Mouse (Mus musculus): ENCODE measurements around the gene Gm17455. TPM values are rescaled to one million over a fixed set of nuclear protein-coding genes. Genes with fewer than 3 reads are reported as not detected.

The Gm17455 gene
- polyA plus RNA-seq, 1 experiment, result 20.5 TPM

DNA sequence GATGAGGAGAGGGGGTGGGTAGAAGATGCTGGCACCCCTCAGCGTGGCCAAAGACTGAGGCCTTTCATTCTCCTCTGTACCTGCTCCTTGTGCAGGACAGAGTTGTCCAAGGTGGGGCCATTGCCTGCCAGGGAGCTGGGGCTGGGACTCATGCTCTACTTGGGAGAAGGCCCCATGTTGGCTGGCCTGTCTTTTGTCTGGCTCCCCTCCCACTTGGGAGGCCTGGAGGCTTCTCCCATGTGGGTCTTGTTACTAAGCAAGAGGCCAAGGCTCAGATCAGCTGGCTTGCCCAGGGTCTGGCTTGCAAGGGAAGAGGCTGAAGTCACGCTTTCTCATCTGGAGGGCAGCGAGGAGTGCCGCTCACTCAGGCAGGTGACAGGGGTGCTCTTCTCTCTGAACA, 42.1 kb upstream of the Gm17455 start:
- no peak overlapping the region for H3K4me3 ChIP-seq
- H3ac ChIP-seq (ENCODE audit: control insufficient read depth, insufficient read length), result no peak overlapping the region
- TF ChIP-seq MAX (IDR thresholded peaks at IDR 0.05; ENCODE audit: low read depth) (no peak), POLR2AphosphoS2 (IDR thresholded peaks at IDR 0.05; ENCODE audit: insufficient read length, low read depth) (no peak), REST (IDR thresholded peaks at IDR 0.05; ENCODE audit: insufficient read depth, insufficient read length) (no peak), TCF3 (IDR thresholded peaks at IDR 0.05; ENCODE audit: insufficient read length, low read depth) (no peak), USF1 (IDR thresholded peaks at IDR 0.05; ENCODE audit: low read depth) (no peak)
- no peaks in the 10 kb centered on the region for H3K79me2 ChIP-seq (ENCODE audit: control insufficient read depth, insufficient read depth)
- H3K27me3 ChIP-seq (ENCODE audit: control insufficient read depth, insufficient read depth, insufficient read length), result no peaks in the 10 kb centered on the region
- H3K4me2 ChIP-seq (ENCODE audit: low read depth), result no peak overlapping the region
- H3K36me3 ChIP-seq (ENCODE audit: control insufficient read depth, insufficient read depth), result no peaks in the 10 kb centered on the region

- Histone ChIP-seq H3K4me2 (ENCODE audit: low read depth) (no peak overlapping the region), H3ac (ENCODE audit: control insufficient read depth, insufficient read length) (no peak overlapping the region), H3K4me3 (no peak overlapping the region), H3K27me3 (ENCODE audit: control insufficient read depth, insufficient read depth, insufficient read length) (no peaks in the 10 kb centered on the region), H3K79me2 (ENCODE audit: control insufficient read depth, insufficient read depth) (no peaks in the 10 kb centered on the region), H3K36me3 (ENCODE audit: control insufficient read depth, insufficient read depth) (no peaks in the 10 kb centered on the region)
- no peak for TF ChIP-seq MYOG (IDR thresholded peaks at IDR 0.05; ENCODE audit: control insufficient read depth in 1 of 3, insufficient read depth in 1 of 3, insufficient read length in 2 of 3, low read depth in 2 of 3)
- no peak for TF ChIP-seq USF1 (IDR thresholded peaks at IDR 0.05; ENCODE audit: low read depth)
- TF ChIP-seq TCF12 (IDR thresholded peaks at IDR 0.05; ENCODE audit: insufficient read depth, poor library complexity, severe bottlenecking), result no peak
- TF ChIP-seq MAX (IDR thresholded peaks at IDR 0.05; ENCODE audit: low read depth), result no peak
- TF ChIP-seq SRF (IDR thresholded peaks at IDR 0.05; ENCODE audit: control insufficient read depth, insufficient read length, low read depth), result no peak
- no peak for TF ChIP-seq POLR2AphosphoS2 (IDR thresholded peaks at IDR 0.05; ENCODE audit: insufficient read length, low read depth)
- no peak for TF ChIP-seq E2F4 (IDR thresholded peaks at IDR 0.05; ENCODE audit: insufficient read depth)
- TF ChIP-seq MYOD1 (IDR thresholded peaks at IDR 0.05; ENCODE audit: control insufficient read depth in 1 of 3, insufficient read length in 2 of 3, low read depth in 2 of 3), result no peak
- no peak for TF ChIP-seq TCF3 (IDR thresholded peaks at IDR 0.05; ENCODE audit: insufficient read length, low read depth)
- no peak for TF ChIP-seq REST (IDR thresholded peaks at IDR 0.05; ENCODE audit: insufficient read depth, insufficient read length)
Observed at GRCm38 (mm10) chr10:60357901-60358300, 41.6 kb upstream of the Gm17455 start.

DNA sequence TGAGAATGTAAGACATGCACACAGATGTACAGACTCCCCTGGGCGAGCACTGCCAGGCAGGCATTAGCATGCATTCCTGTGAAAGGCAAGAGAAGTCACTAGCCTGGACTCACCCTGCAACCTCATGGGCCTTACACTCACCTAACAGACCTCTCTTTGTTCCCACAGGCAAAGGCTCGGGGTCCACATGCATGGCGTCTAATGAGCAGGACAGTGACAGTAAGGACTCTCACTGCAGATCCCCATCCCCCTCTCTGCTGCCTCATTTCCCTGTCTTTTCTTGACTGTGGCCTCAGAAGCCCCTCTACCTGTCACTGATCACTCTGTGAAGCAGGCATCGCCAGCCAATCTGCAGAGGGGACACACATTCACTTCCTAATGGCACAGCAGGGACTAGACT, 40.8 kb upstream of the Gm17455 start:
- Histone ChIP-seq H3K27me3 (ENCODE audit: control insufficient read depth, insufficient read depth, insufficient read length) (no peaks in the 10 kb centered on the region), H3K4me2 (ENCODE audit: low read depth) (no peak overlapping the region), H3K79me2 (ENCODE audit: control insufficient read depth, insufficient read depth) (no peaks in the 10 kb centered on the region), H3ac (ENCODE audit: control insufficient read depth, insufficient read length) (no peak overlapping the region), H3K4me3 (no peak overlapping the region), H3K36me3 (ENCODE audit: control insufficient read depth, insufficient read depth) (no peaks in the 10 kb centered on the region)
- TF ChIP-seq MAX (IDR thresholded peaks at IDR 0.05; ENCODE audit: low read depth) (no peak), USF1 (IDR thresholded peaks at IDR 0.05; ENCODE audit: low read depth) (no peak), POLR2A (IDR thresholded peaks at IDR 0.05; ENCODE audit: insufficient read length, low read depth) (no peak), REST (IDR thresholded peaks at IDR 0.05; ENCODE audit: insufficient read depth, insufficient read length) (no peak), MYOG (IDR thresholded peaks at IDR 0.05; ENCODE audit: control insufficient read depth in 1 of 3, insufficient read depth in 1 of 3, insufficient read length in 2 of 3, low read depth in 2 of 3) (no peak), MYOD1 (IDR thresholded peaks at IDR 0.05; ENCODE audit: control insufficient read depth in 1 of 3, insufficient read length in 2 of 3, low read depth in 2 of 3) (no peak), SRF (IDR thresholded peaks at IDR 0.05; ENCODE audit: control insufficient read depth, insufficient read length, low read depth) (no peak), TCF12 (IDR thresholded peaks at IDR 0.05; ENCODE audit: insufficient read depth, poor library complexity, severe bottlenecking) (no peak), TCF3 (IDR thresholded peaks at IDR 0.05; ENCODE audit: insufficient read length, low read depth) (no peak)

DNA sequence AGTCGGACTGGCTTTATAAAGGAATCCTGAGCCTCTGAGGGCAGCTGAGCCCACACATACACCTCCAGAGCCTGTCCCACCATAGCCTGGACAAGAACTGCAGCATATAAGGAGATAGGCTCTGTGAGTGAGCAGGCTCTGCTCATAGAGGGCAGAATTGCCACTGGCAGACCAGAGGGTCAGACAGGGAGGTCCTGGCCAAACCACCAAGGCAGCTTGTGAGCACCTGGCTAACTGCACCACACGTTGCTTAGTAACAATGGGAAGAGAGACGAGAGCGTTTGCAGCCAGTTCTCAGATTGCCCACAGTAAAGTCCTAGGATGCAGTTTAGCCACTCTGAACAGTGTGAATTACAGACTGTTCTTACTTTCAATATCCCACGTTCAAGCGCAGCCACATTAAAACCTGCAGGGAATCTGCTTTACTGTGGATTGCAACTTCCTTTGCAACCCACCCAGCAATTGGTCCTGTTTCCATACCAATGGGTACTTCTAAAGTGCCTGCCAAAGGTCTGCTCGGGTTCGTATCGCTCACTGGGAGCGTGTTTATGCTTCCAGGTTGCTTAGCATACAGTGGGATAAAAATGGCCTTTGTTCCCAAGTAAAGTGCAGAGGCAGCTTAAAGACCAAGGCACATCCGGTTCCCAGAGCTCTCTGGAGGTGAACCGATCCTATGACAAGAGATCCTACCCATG, 37.8 kb upstream of the Gm17455 start:
- Histone ChIP-seq H3K27me3 (ENCODE audit: control insufficient read depth, insufficient read depth, insufficient read length) (no peaks in the 10 kb centered on the region), H3K4me2 (ENCODE audit: low read depth) (no peak overlapping the region), H3K4me3 (no peak overlapping the region), H3K36me3 (ENCODE audit: control insufficient read depth, insufficient read depth) (no peaks in the 10 kb centered on the region), H3ac (ENCODE audit: control insufficient read depth, insufficient read length) (no peak overlapping the region), H3K79me2 (ENCODE audit: control insufficient read depth, insufficient read depth) (no peaks in the 10 kb centered on the region)
- TF ChIP-seq POLR2A (IDR thresholded peaks at IDR 0.05; ENCODE audit: insufficient read length, low read depth) (no peak), MYOD1 (IDR thresholded peaks at IDR 0.05; ENCODE audit: control insufficient read depth in 1 of 3, insufficient read length in 2 of 3, low read depth in 2 of 3) (peak in 1 of 3 experiments; percentile 1)

DNA sequence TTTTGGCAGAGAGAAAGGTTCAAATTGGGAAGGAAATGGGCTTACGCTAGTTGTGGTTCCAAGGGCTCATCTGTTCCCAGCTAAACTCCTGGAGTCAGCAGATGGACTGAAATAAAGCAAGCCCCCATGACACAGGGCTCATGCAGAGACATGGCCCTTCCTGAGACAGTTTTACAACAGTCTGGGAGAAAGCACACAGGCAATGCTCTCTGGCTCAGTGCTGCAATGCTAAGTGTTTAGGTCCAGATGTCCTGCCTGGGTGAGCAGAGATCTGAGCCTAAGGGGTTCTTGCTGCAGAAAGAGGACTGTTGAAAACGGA, 37.3 kb upstream of the Gm17455 start:
- Histone ChIP-seq H3K79me2 (ENCODE audit: control insufficient read depth, insufficient read depth) (no peaks in the 10 kb centered on the region), H3K36me3 (ENCODE audit: control insufficient read depth, insufficient read depth) (no peaks in the 10 kb centered on the region), H3K4me2 (ENCODE audit: low read depth) (no peak overlapping the region), H3K4me3 (no peak overlapping the region), H3ac (ENCODE audit: control insufficient read depth, insufficient read length) (no peak overlapping the region), H3K27me3 (ENCODE audit: control insufficient read depth, insufficient read depth, insufficient read length) (no peaks in the 10 kb centered on the region)
- TF ChIP-seq E2F4 (IDR thresholded peaks at IDR 0.05; ENCODE audit: insufficient read depth), result no peak
- no peak for TF ChIP-seq MYOG (IDR thresholded peaks at IDR 0.05; ENCODE audit: control insufficient read depth in 1 of 3, insufficient read depth in 1 of 3, insufficient read length in 2 of 3, low read depth in 2 of 3)
- no peak for TF ChIP-seq TCF12 (IDR thresholded peaks at IDR 0.05; ENCODE audit: insufficient read depth, poor library complexity, severe bottlenecking)
- TF ChIP-seq CEBPB (IDR thresholded peaks at IDR 0.05; ENCODE audit: insufficient read depth, poor library complexity, severe bottlenecking), result no peak
- TF ChIP-seq TCF3 (IDR thresholded peaks at IDR 0.05; ENCODE audit: insufficient read length, low read depth), result no peak
- TF ChIP-seq REST (IDR thresholded peaks at IDR 0.05; ENCODE audit: insufficient read depth, insufficient read length), result no peak
- no peak for TF ChIP-seq POLR2A (IDR thresholded peaks at IDR 0.05; ENCODE audit: insufficient read length, low read depth)
- TF ChIP-seq USF1 (IDR thresholded peaks at IDR 0.05; ENCODE audit: low read depth), result no peak
- TF ChIP-seq MAX (IDR thresholded peaks at IDR 0.05; ENCODE audit: low read depth), result no peak
- TF ChIP-seq POLR2AphosphoS2 (IDR thresholded peaks at IDR 0.05; ENCODE audit: insufficient read length, low read depth), result no peak
- TF ChIP-seq SRF (IDR thresholded peaks at IDR 0.05; ENCODE audit: control insufficient read depth, insufficient read length, low read depth), result no peak
- no peak for TF ChIP-seq MYOD1 (IDR thresholded peaks at IDR 0.05; ENCODE audit: control insufficient read depth in 1 of 3, insufficient read length in 2 of 3, low read depth in 2 of 3)
